Mouse (Mus musculus) layer of hippocampus, adult 18-20 months (tissue): ENCODE measurements around the gene Sash3. TPM values are rescaled to one million over a fixed set of nuclear protein-coding genes. Genes with fewer than 3 reads are reported as not detected.
A peak's percentile ranks its signal among the peaks of the same experiment; 100 is the strongest.

ENCODE experiments used
- DNase-seq, 2 experiments: peaks; one replicate each; pipeline ENCODE4 v3.0.0; 2022; ENCODE audit warnings: low spot score in 2 of 2
- long read RNA-seq: library from polyadenylated mRNA; stranded (forward); transcript quantifications from one replicate; pipeline ENCODE4 v2.0.0, GENCODE M21; 2021
- total RNA-seq, 2 experiments: library from RNA; stranded (reverse); gene quantifications; 2 replicates each; pipeline ENCODE4 v1.2.3; 2021

Gene Sash3
- 1 to 10 TPM in 1 of 2 experiments, under 1 TPM in 1; 0.81 to 1.4 TPM for total RNA-seq
- long read RNA-seq, partial matches to known transcripts, result 0 of 4 reads
- long read RNA-seq, other reads (novel, unspliced or antisense), result 1 of 4 reads

- DNase-seq, result no peak
Observed at GRCm38 (mm10) chrX:48146262-48146661, at the start of gene Sash3. Gene Sash3 (plus strand): TSS chrX:48146436.

- no peak for DNase-seq
Observed at GRCm38 (mm10) chrX:48096580-48096979, 49.7 kb upstream of the Sash3 start.

GRCm38 (mm10) chrX:48098470-48099129, 47.6 kb upstream of the Sash3 start:
- peak in 1 of 2 experiments; percentile 19 for DNase-seq

GRCm38 (mm10) chrX:48099871-48100270, 46.4 kb upstream of the Sash3 start:
- peak in 1 of 2 experiments; percentile 23 for DNase-seq

- no peak for DNase-seq
Observed at GRCm38 (mm10) chrX:48103256-48103655, 43.0 kb upstream of the Sash3 start.

- DNase-seq, result peak; percentile 28 to 51
Observed at GRCm38 (mm10) chrX:48104736-48105441, 41.3 kb upstream of the Sash3 start.

- no peak for DNase-seq
Observed at GRCm38 (mm10) chrX:48106226-48106625, 40.0 kb upstream of the Sash3 start.

GRCm38 (mm10) chrX:48108394-48109315, 37.6 kb upstream of the Sash3 start, which contains the start of gene Xpnpep2:
Gene Xpnpep2 (plus strand): TSS chrX:48108725.
- no peak for DNase-seq

- DNase-seq, result no peak
Observed at GRCm38 (mm10) chrX:48109316-48109655, 37.0 kb upstream of the Sash3 start.

GRCm38 (mm10) chrX:48119294-48119693, 26.9 kb upstream of the Sash3 start:
- no peak for DNase-seq

- DNase-seq, result peak; percentile 28 to 60
Observed at GRCm38 (mm10) chrX:48124132-48125071, 21.8 kb upstream of the Sash3 start.

GRCm38 (mm10) chrX:48126903-48127476, 19.2 kb upstream of the Sash3 start:
- no peak for DNase-seq

- DNase-seq, result no peak
Observed at GRCm38 (mm10) chrX:48127502-48128218, 18.6 kb upstream of the Sash3 start.

- no peak for DNase-seq
Observed at GRCm38 (mm10) chrX:48129167-48129566, 17.1 kb upstream of the Sash3 start.

- DNase-seq, result no peak
Observed at GRCm38 (mm10) chrX:48136935-48137334, 9.3 kb upstream of the Sash3 start.

GRCm38 (mm10) chrX:48138011-48138410, 8.2 kb upstream of the Sash3 start:
- no peak for DNase-seq

- no peak for DNase-seq
Observed at GRCm38 (mm10) chrX:48138539-48139275, 7.5 kb upstream of the Sash3 start.
